Mouse (Mus musculus) heart, postnatal 0 days (tissue): Measurements from ENCODE around the gene Rbfox1. TPM values are rescaled to one million over a fixed set of nuclear protein-coding genes. Genes with fewer than 3 reads are reported as not detected.

Experiments
- ATAC-seq: fragments of 200-750 bp; cut with Nextera tagmentation; 2 replicates; pipeline ENCODE4 v1.8.0; 2017; ENCODE audit warnings: low read depth, moderate number of reproducible peaks, moderate library complexity; ENCODE audit not compliant: insufficient read depth
- DNase-seq: peaks from one replicate; pipeline ENCODE4 v3.0.0-alpha.2; 2016; ENCODE audit warnings: low spot score
- H3K27ac ChIP-seq: fragments of 300-500 bp; sonication (generic); 2 replicates; pipeline ENCODE4 v1.5.1; 2014; ENCODE audit warnings: low read depth, mild to moderate bottlenecking
- H3K27me3 ChIP-seq: fragments of 300-500 bp; sonication (generic); 2 replicates; pipeline ENCODE4 v1.6.1; 2014; ENCODE audit warnings: low read length, mixed read lengths; ENCODE audit not compliant: control insufficient read depth, insufficient read depth
- H3K36me3 ChIP-seq: fragments of 300-500 bp; sonication (generic); replicated peaks from 2 replicates; pipeline ENCODE4 v1.6.1; 2014; ENCODE audit warnings: low read length, mixed read lengths; ENCODE audit not compliant: control insufficient read depth, insufficient read depth
- H3K4me1 ChIP-seq: fragments of 300-500 bp; sonication (generic); 2 replicates; pipeline ENCODE4 v1.6.1; 2014; ENCODE audit warnings: antibody characterized with exemption; ENCODE audit not compliant: control insufficient read depth, insufficient read depth
- H3K4me2 ChIP-seq: fragments of 300-500 bp; sonication (generic); 2 replicates; pipeline ENCODE4 v1.6.1; 2014; ENCODE audit warnings: low read depth, mild to moderate bottlenecking, low read length, moderate library complexity
- H3K4me3 ChIP-seq: fragments of 300-500 bp; sonication (generic); 2 replicates; pipeline ENCODE4 v1.5.1; 2014; ENCODE audit warnings: low read depth, low read length
- H3K9ac ChIP-seq: fragments of 300-500 bp; sonication (generic); replicated peaks from 2 replicates; pipeline ENCODE4 v1.6.1; 2014; ENCODE audit warnings: low read depth, low read length, mixed read lengths
- H3K9me3 ChIP-seq: fragments of 300-500 bp; sonication (generic); replicated peaks from 2 replicates; pipeline ENCODE4 v1.6.1; 2016; ENCODE audit warnings: low read length; ENCODE audit not compliant: control insufficient read depth
- CTCF ChIP-seq: IDR thresholded peaks from 2 replicates; pipeline ENCODE4 v1.5.1; 2016; ENCODE audit warnings: antibody characterized with exemption, control low read depth, low read depth
- EP300 ChIP-seq: IDR thresholded peaks from 2 replicates; pipeline ENCODE4 v1.6.1; 2016; ENCODE audit warnings: antibody characterized with exemption, low read depth
- WGBS: fragments of 180-500 bp; shearing (Covaris S2); extraction: QIAGEN DNeasy Blood & Tissue Kit; methylation state at CpG from one replicate; pipeline ENCODE4 v1.1.7; 2014; 5-methylcytosine and 5-hydroxymethylcytosine counted together
- polyA plus RNA-seq: library from polyadenylated mRNA; unstranded; fragments of >200 nt; fragmentation: Nextera tagmentation; extraction: Ambion mirVana; gene quantifications from 2 replicates; pipeline ENCODE4 v1.2.1, GENCODE M21; 2015
- total RNA-seq: library from RNA; depleted of rRNA; stranded (reverse); fragments of >200 nt; gene quantifications from 2 replicates; pipeline ENCODE4 v1.2.3, GENCODE M21; 2014; ENCODE audit warnings: low replicate concordance

Rbfox1 gene
- total and polyA plus RNA-seq, 2 experiments from 2014 or later: 6.0 to 15.3 TPM

DNA sequence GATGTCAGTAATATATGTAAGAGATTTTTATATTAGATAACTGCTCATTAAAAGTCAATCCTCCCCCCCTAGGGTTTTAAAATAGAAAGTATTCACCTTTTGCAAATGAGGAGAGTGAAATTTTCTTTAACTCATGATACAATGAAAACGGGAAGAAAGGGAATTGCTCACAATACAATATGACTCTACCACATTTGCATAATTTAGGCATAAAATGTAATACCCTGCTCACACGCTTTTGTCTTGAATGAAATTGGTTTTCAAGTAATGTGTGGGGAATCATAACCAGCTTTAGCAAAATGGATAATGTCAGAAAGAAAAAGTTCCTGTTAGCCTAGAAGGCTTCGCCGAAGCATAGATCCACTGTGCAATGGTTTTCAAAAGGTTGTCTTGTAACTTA lies 193.9 kb downstream of the Rbfox1 start:
- Histone ChIP-seq H3K9me3 (no peaks in the 10 kb centered on the region), H3K4me3 (no peak overlapping the region), H3K4me2 (no peak overlapping the region), H3K9ac (no peak overlapping the region), H3K27ac (no peak overlapping the region), H3K4me1 (no peaks in the 10 kb centered on the region), H3K27me3 (no peaks in the 10 kb centered on the region), H3K36me3 (no peaks in the 10 kb centered on the region)
- 83% methylated on average over 4 of the region's 4 CpGs for WGBS
- ATAC-seq: no peak
- DNase-seq: no peak
- TF ChIP-seq EP300 (no peak), CTCF (no peak)

DNA sequence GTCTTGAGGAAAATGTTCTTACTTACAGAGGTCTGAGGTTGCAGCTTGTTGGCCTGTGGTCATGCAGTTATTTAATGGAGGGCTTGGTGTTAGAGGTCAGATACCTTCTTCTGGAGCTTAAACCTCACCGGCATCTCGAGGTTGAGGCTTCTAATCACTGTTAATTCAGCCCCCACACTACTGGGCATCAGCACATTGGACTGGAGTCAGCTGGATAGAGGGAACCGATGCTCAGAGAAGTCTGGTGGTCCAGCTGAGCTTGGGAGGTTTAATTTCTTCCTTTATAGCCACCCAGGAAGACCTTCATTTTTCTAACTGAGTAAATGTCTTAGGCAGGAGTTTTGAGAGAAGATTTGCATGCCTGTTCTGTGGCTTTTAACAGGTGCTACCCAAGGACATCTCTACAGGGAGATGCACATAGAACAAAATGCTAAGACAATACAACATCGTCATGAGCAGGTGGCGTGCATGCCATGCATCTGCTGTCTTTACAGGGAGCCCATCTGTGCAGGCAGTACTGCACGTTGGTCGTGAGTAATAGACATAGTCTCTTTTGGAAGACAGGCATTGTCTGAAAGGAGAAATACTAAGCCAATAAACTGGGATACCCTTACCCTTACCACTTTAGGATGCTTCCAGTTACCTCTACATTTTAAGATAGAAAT lies 199.7 kb downstream of the Rbfox1 start:
- ATAC-seq (no peak), DNase-seq (no peak)
- Histone ChIP-seq H3K27me3 (no peaks in the 10 kb centered on the region), H3K9me3 (no peaks in the 10 kb centered on the region), H3K4me2 (no peak overlapping the region), H3K9ac (no peak overlapping the region), H3K36me3 (no peaks in the 10 kb centered on the region), H3K4me1 (peaks cover 14% of the 10 kb centered on the region), H3K27ac (no peak overlapping the region), H3K4me3 (no peak overlapping the region)
- 75% methylated on average over 7 of the region's 7 CpGs for WGBS
- TF ChIP-seq EP300: no peak
- no peak for TF ChIP-seq CTCF

DNA sequence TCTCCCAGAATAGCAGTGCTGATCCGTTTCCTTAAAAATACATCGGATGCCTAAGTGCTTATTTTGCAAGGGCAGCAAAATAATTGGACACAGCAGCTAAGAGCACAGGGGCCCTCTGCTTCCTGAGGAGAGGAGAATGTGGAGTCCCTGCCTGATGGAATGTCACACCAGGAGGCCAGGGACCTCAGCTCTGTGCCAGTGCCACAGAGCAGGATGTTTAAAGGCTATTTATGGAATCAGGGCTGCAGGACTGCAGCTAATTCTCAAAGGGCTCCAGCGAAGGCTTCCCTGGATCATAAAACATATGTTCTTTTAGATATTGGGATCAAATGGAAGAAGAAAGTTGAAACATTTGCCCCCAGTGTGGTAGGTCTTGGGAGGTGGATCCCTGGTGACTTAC lies 201.0 kb downstream of the Rbfox1 start:
- ATAC-seq: peak; percentile 98
- no peaks in the 10 kb centered on the region for H3K27me3 ChIP-seq
- TF ChIP-seq CTCF (0 out of 2 replicates have a peak, but pooled peaks have one; percentile 10), EP300 (no peak)
- 3% methylated on average over 3 of the region's 3 CpGs for WGBS
- H3K9ac ChIP-seq: no peak overlapping the region
- H3K9me3 ChIP-seq: no peaks in the 10 kb centered on the region
- H3K27ac ChIP-seq: peak overlapping the region; percentile 88
- H3K4me1 ChIP-seq: peaks cover 14% of the 10 kb centered on the region
- peak; percentile 74 for DNase-seq
- H3K36me3 ChIP-seq: no peaks in the 10 kb centered on the region
- H3K4me3 ChIP-seq: no peak overlapping the region
- H3K4me2 ChIP-seq: peak overlapping the region; percentile 20; the same call in 1 of the 2 replicates

DNA sequence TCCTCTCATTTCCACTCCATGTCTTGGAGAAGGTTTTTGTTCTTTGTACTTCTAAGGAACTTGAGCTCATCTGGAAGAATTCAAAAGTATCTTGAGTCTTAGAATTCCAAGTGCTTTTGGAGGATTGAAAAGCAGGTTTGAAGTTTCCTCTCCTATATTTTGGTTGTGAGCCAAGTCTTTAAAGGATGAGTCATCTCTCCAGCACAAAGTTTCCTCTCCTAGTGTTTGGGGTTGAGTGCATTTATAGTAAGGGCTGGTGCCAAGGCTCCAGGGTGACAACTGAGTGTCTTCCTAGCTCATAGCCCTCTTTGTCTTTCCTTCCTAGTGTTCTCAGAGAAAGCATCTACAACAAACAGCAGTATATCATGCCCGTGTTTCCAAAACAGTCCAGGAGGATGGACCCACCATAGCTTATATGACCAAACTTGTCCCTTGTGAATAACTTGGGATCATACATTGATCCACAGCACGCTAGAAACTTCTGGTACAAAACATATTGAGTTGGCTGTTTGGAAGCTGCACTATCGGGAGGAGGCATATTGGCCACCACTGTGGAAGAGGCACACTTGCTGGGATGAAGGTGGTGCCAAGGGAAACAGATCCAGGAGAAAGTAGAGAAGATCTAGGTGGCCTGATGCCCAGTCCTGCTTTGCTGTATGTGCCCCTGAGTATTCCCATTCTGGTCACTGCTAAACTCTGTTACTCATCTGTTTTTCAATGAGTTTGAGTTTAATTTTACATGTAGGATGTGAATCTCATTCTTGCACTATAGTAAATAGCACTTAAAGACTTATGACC lies 206.4 kb downstream of the Rbfox1 start:
- TF ChIP-seq EP300 (no peak), CTCF (no peak)
- Histone ChIP-seq H3K9ac (no peak overlapping the region), H3K4me2 (no peak overlapping the region), H3K4me3 (no peak overlapping the region), H3K27ac (no peak overlapping the region), H3K9me3 (no peaks in the 10 kb centered on the region), H3K36me3 (no peaks in the 10 kb centered on the region), H3K4me1 (peaks cover 7% of the 10 kb centered on the region), H3K27me3 (no peaks in the 10 kb centered on the region)
- WGBS: 77% methylated on average over 3 of the region's 3 CpGs
- ATAC-seq: no peak
- DNase-seq: no peak

DNA sequence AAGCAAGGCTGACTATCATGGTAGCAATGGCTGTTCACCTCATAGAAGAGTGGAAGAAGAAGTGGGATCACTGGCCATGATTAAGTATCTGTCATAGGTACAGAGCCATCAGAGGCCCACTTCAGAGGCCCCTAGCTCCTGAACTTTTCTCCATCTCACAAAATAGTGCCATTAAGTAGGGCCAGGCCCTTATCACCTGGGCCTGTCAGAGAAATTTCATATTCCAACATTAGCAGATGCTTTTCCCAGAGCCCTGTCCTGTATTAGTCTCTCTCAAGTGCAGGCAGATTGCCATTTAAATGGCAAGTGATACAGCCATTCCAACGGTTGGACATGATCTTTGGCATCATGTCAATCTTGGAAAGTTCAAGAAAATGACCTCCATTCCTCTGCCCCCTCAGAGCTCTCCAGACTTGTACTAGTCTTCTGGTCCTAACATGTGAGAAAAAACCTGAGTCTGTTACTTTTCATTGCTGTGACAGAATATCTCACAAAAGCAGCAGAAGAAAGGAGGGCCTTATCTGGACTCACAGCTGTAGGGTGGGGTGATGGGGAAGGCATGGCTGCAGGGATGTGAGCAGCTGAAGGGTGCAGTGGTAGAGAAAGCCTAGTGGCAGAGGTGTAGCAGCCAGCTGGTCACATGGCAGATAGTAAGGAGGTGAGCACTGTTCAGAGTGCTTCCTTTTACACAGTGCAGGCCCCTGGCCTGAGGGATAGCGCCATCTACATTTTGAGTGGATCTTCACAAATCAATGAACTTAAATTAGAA lies 210.6 kb downstream of the Rbfox1 start:
- no peaks in the 10 kb centered on the region for H3K36me3 ChIP-seq
- no peaks in the 10 kb centered on the region for H3K27me3 ChIP-seq
- H3K27ac ChIP-seq: no peak overlapping the region
- ATAC-seq (no peak), DNase-seq (no peak)
- no peak overlapping the region for H3K9ac ChIP-seq
- TF ChIP-seq EP300 (no peak), CTCF (no peak)
- no peaks in the 10 kb centered on the region for H3K9me3 ChIP-seq
- no peaks in the 10 kb centered on the region for H3K4me1 ChIP-seq
- H3K4me3 ChIP-seq: no peak overlapping the region
- H3K4me2 ChIP-seq: no peak overlapping the region
- WGBS: 43% methylated on average over 2 of the region's 2 CpGs
